Mouse (Mus musculus) gastrocnemius, postnatal 25 days (tissue): ENCODE measurements around the gene Gm10840. TPM values are rescaled to one million over a fixed set of nuclear protein-coding genes. Genes with fewer than 3 reads are reported as not detected.

ENCODE experiments used
- DNase-seq: peaks from one replicate; pipeline ENCODE4 v3.0.0; 2022
- total RNA-seq, 2 experiments: library from RNA; stranded (reverse); gene quantifications; 1 replicate in 1 of 2; 2 replicates in 1 of 2; pipeline ENCODE4 v1.2.3; 2021

Gm10840 gene
- total RNA-seq, 2 experiments from 2014 or later, result not detected

- peak; percentile 73 for DNase-seq
Observed at GRCm38 (mm10) chr11:106159921-106160840, 469 bp upstream of the Gm10840 start.

GRCm38 (mm10) chr11:106162237-106162636 is 1.6 kb downstream of the Gm10840 start:
- DNase-seq, result peak; percentile 35

DNA sequence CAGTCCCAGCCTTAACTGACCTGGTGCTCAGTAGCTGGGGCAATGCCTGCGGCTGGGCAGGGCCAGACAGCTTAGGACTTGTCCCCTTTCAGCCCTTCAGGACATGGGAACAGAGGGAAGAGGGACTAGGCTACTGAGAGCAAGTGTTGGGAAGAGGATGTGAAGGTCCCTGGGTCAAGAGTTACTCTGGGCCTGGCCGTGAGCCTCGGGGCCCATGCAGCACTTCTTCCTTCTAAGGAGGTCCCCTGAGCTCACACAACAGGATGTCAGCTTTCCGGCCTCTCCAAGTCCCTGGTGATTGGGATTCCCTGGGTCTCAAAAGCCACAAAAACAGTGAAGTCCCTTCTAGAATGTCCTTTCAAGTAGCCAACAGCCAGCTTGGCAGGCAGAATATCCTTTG is 2.9 kb downstream of the Gm10840 start:
- DNase-seq, result no peak

- no peak for DNase-seq
Observed at GRCm38 (mm10) chr11:106164601-106165180, 4.0 kb downstream of the Gm10840 start.

DNA sequence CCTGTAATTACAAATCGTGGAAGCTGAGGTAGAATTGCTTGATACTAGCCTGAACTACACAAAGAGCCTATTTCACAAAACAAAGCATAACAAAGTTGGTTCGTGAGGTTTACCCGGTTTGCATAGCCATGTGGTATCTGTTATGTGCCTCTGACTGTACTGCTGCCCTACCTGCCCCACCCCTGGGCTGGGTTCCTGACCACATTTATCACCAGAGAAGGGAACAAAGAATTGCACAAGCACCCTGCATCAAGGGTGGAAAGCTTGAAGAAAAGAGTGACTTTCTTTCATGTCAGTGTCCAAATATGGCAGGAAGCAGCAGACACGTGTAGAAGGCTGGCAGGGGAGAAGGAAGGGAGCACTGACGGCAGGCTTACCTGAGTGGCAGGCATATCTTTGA is 6.8 kb downstream of the Gm10840 start:
- DNase-seq, result no peak

- no peak for DNase-seq
Observed at GRCm38 (mm10) chr11:106170807-106171206, 10.2 kb downstream of the Gm10840 start.

DNA sequence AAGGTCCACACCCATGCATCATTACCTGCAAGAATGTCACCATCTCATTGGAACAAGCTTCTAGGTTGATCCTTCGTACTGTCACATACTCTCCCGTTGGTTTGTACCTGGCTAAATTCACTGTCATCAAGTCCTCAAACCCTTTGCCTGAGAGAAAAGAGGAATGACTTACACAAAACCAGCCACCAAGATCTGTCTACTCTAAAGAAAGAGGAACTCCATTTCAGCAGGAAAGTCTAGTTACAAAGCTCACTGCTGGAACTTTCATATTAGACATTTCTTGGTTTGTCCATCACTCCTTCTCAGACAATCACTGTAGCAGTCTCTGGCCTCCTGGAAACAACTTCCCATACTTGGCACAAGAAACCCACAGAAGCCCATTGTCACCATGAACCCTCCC is 12.6 kb downstream of the Gm10840 start:
- DNase-seq, result no peak

DNA sequence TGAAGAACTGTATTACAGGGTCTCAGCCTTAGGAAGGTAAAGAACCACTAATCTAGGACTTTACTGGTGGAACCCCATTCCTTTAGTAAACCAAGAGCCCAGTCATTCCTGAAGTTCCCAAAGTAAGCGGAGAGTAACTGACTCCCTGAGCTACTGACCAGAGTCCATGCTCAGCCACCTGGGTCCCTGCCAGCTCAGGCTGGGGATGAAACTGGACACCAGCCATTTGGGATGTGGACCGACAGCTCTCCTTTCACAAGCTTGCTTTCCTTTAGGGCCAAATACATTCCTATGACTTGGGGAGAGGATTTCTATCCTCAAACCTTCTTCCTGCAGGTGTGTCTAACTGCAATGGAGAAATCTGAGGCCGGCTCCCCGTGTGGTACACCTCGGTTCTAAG is 13.7 kb downstream of the Gm10840 start:
- peak; percentile 55 for DNase-seq

DNA sequence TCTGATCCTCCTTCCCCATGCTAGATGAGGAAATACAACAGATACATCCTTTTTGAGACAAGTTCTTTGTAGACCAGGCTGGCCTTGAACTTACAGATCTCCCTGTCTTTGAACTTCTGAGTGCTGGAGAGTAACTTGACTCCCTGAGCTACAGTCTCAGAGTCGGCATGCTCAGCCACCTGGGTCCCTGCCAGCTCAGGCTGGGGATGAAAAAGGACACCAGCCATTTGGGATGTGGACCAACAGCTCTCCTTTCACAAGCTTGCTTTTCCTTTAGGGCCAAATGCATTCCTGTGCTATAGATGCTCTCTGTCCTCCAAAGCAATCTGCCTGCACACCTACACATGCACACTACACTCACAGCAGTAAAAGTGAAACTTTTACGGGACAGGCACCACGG is 14.4 kb downstream of the Gm10840 start:
- DNase-seq, result peak; percentile 66

DNA sequence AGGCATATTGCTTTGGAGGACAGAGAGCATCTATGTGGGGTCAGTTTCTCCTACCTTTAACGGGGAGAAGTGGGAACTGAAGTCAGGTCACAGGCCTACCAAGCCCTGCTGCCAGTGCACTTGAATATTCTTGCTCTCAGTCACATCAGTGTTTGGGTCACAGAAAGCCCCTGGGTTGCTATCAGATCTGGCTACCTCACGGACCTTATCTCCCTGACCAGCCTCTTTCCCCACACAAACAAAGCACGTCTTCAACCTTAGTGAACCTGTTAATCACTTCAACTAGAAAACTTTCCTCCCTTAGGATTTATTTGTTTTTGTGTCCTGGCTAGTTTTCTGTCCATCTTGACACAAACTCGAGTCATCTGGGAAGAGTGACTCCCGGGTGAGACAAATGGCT is 15.7 kb downstream of the Gm10840 start:
- no peak for DNase-seq

DNA sequence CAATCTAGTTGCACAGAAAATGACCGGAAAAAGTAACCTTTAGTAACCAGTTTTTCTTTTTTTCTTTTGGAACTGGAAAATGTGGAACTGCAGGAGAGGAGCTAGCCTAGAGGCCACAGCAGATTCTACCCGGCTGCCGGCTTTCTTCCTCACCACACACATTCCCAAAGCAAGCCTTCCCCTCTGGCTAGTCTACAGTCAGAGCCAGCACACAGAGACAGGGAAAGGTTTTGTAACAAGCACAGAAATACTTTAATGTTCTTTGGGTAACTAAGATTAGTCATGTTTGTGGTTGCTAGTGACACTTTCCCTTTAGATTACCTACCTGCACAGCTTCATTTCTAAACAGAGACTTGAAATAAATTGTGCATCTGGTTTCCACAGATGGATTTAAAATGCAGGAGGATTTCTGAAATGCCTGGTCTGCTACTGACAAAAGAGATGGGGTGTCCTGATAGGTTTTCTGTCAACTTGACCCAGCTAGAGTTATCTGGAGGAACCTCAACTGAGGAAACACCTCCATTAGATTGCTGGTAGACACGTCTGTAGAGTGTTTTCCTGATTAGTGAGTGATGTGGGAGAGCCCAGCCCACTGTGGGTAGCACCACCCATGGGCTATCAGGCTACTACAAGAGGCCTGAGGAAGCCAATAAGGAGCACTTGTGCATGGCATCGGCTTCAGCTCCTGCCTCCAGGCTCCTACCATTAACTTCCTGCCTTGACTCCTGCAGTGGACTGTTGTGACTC is 17.6 kb downstream of the Gm10840 start:
- no peak for DNase-seq

DNA sequence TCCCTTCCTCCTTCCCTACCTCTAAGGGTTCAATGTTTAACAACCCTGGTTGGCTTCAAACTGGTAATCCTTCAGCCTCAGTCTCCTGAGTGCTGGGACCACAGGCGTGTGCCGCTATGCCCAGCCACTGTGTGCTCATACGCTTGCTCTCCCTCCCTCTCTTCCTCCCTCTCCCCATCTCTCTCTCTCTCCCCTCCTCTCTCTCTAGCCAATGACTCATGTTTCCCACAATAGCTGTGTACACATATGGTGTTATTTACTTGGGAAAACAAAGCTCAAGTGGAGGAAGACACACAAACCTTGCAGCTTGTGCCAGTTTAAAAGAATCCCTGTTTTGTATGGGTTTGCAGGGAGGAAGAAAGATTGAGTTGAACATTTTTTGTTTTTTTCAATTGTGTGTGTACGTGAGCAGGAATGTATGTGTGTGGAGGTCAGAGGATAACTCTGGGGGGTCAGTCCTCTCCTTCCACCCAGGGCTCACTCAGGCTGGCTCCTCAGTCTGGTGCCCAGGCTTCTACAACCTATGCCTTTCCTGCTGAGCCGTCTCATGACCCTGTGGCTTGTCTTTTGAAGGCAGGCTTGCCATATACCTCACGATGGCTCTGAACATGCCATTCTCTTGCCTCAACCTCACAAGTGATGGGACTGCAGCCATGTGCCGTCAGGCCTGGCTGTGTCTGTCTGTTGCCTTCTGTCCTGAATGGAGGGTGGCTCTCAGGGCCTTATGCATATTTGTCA is 19.2 kb downstream of the Gm10840 start:
- no peak for DNase-seq

- DNase-seq, result no peak
Observed at GRCm38 (mm10) chr11:106180449-106180801, 19.8 kb downstream of the Gm10840 start.

DNA sequence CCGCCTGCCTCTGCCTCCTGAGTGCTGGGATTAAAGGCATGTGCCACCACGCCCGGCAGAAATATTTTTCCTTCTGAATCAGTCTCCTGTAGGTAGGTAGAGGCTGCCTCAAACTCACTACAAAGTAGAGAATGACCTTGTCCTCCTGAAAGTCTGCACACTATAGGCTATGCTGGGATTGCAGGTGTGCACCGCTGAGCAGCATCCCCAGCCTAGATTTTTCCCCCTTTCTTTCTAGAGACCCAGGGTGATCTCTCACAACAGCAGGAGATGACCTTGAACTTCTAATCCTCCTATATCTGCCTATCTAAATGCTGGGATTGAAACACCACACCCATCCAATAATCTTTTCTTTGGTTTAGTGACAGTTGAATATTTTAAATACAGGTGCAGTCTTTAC is 26.7 kb downstream of the Gm10840 start:
- no peak for DNase-seq

DNA sequence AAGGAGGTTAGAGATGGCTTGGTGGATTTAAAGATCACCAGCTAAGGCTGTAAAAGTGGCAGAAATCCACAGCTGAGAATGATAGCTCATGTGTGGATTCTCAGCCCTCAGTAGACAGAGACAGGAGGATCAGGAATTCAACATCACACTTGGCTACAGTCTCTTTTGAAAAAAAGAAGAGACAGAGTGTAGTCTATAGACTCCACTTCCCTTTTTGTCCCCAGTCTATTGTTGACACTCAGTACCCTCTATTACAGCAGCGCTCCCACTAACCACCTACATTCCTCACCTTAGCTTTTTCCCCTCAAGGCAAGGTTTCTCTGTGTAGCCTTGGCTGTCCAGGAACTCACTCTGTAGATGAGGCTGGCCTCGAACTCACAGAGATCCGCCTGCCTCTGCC is 31.1 kb downstream of the Gm10840 start:
- no peak for DNase-seq

- DNase-seq, result no peak
Observed at GRCm38 (mm10) chr11:106192241-106192640, 31.6 kb downstream of the Gm10840 start.

- DNase-seq, result no peak
Observed at GRCm38 (mm10) chr11:106192657-106193370, 32.2 kb downstream of the Gm10840 start.

GRCm38 (mm10) chr11:106193371-106194154 is 32.9 kb downstream of the Gm10840 start:
- DNase-seq, result peak; percentile 98

DNA sequence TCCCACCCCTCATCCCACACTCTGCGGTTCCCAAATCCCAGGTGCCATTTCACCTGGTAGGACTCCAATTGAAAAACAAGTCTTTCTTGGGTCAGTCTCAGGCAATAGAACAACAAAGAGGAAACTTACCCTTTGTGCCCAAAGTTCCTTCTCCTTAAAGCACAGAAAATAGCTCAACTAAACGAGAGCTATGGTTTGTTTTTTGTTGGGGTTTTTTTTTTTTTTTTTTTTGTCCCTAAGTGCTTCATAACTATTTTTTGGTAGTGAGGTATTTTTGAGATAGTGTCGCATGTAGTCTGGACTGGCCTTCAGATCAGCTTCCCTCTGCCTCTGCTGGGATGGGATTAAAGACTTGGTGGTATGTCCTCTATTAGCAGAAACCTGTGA is 33.5 kb downstream of the Gm10840 start:
- DNase-seq, result no peak

DNA sequence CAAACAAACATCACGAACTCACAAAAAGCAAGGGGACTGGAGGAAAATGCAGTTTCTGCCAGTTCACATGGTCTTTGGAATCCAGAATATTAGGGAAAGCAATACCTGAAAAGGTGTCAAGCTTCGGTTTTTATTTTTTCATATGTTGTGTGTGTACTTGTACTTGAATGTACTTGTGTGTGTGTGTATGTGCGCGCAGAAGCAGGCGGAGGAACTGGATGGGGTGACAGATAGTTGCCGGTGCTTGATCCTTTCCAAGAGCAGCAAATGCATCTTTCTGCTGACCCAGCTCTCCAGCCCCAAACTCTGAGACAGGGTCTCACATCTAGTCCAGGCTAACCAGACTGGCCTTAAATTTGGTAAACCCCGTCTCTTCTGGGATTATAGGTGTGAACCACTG is 34.2 kb downstream of the Gm10840 start:
- DNase-seq, result no peak

GRCm38 (mm10) chr11:106195341-106195740 is 34.7 kb downstream of the Gm10840 start:
- no peak for DNase-seq
